ENCODE assay signal across 8 mouse cellular contexts in genomic region chr2:79256001-79256339, GRCm38 (mm10). TPM values are rescaled to one million over a fixed set of nuclear protein-coding genes. Genes with fewer than 3 reads are reported as not detected.
DNase-seq lines count a peak whose midpoint lies in the region; ATAC-seq and TF ChIP-seq lines count a peak whose summit lies in the region.

No protein-coding gene starts in this region.

- H3K79me2 ChIP-seq in heart, adult 2 months (replicated peaks; ENCODE audit: control insufficient read depth, insufficient read depth, low read length): no peaks in the 10 kb centered on the region
- peaks cover 47% of the 10 kb centered on the region for H3K79me2 ChIP-seq in CH12.LX (replicated peaks; ENCODE audit: control insufficient read depth, extremely low read depth, insufficient read depth, poor library complexity, severe bottlenecking)

- intact Hi-C loops in heart, adult 2 months (cut with DNase I): no loop called here
- intact Hi-C loops in heart, postnatal 10 days (cut with DNase I): no loop called here

- no peak for TF ChIP-seq RAD21 in CH12.LX (IDR thresholded peaks at IDR 0.05; ENCODE audit: low read depth, low read length)

- ATAC-seq in forebrain, embryonic 14.5 days: peak; percentile 25; the same call in 1 of the 2 replicates
- ATAC-seq in liver, embryonic 15.5 days (ENCODE audit: insufficient read depth): no peak
- no peak; the same call in 1 of the 2 replicates for ATAC-seq in monocyte, adult 5-6 weeks (replicated peaks; ENCODE audit: insufficient number of reproducible peaks, low FRiP score, low TSS enrichment, poor library complexity, severe bottlenecking)

- dilution Hi-C loops in CH12.LX (cut with MboI; ENCODE audit: extremely low pct_ligation_motif_present, extremely low pct_unique_long_range_greater_than_20kb, low sequenced_read_pairs): no loop called here

- H3K4me2 ChIP-seq in CH12.LX (ENCODE audit: insufficient read depth, low read depth, poor library complexity, severe bottlenecking): no peak overlapping the region
- H3K4me2 ChIP-seq in forebrain, embryonic 14.5 days (ENCODE audit: low read length): peak overlapping the region; percentile 89
- H3K4me2 ChIP-seq in liver, embryonic 15.5 days: peak overlapping the region; percentile 68

- H3K27ac ChIP-seq in heart, adult 2 months: peak overlapping the region; percentile 24
- peak overlapping the region; percentile 97 for H3K27ac ChIP-seq in CH12.LX (ENCODE audit: insufficient read depth, low read depth)
- no peak overlapping the region; the same call in 1 of the 2 replicates for H3K27ac ChIP-seq in forebrain, embryonic 14.5 days (ENCODE audit: low read depth, low read length)
- H3K27ac ChIP-seq in liver, embryonic 15.5 days (replicated peaks): peak overlapping the region; percentile 97

- no peak for TF ChIP-seq POLR2A in heart, adult 2 months (IDR thresholded peaks at IDR 0.05; ENCODE audit: insufficient read depth, low read depth, low read length)
- TF ChIP-seq POLR2A in CH12.LX (IDR thresholded peaks at IDR 0.05; ENCODE audit: low read depth, low read length): no peak

- no peaks in the 10 kb centered on the region for H3K36me3 ChIP-seq in heart, adult 2 months (ENCODE audit: control insufficient read depth, insufficient read depth, low read length)
- peaks cover 0 to 3% of the 10 kb centered on the region in 2 experiments for H3K36me3 ChIP-seq in CH12.LX (replicated peaks in 1 of 2; ENCODE audit: control insufficient read depth in 1 of 2, insufficient read depth in 1 of 2, low read length in 1 of 2)
- no peaks in the 10 kb centered on the region for H3K36me3 ChIP-seq in forebrain, embryonic 14.5 days (ENCODE audit: control insufficient read depth, insufficient read depth, low read length)
- H3K36me3 ChIP-seq in liver, embryonic 15.5 days (replicated peaks): peaks cover 3% of the 10 kb centered on the region; the same call in 1 of the 2 replicates

- DNase-seq in heart, adult 2 months: no peak
- no peak for DNase-seq in heart, postnatal 10 days
- DNase-seq in CH12.LX (ENCODE audit: extremely low read depth): no peak
- DNase-seq in forebrain, embryonic 14.5 days (ENCODE audit: low spot score): no peak
- no peak for DNase-seq in B cell, adult 2 months
- no peak for DNase-seq in cerebellum, postnatal 25 days

- no peak for TF ChIP-seq CTCF in heart, adult 2 months (IDR thresholded peaks at IDR 0.05)
- no peak for TF ChIP-seq CTCF in CH12.LX (conservative IDR thresholded peaks at IDR 0.05 in 1 of 2, IDR thresholded peaks at IDR 0.05 in 1 of 2; ENCODE audit: low read depth in 2 of 2, low read length in 2 of 2)

- no peaks in the 10 kb centered on the region for H3K9me3 ChIP-seq in CH12.LX (replicated peaks; ENCODE audit: low read length)
- no peaks in the 10 kb centered on the region for H3K9me3 ChIP-seq in forebrain, embryonic 14.5 days (replicated peaks; ENCODE audit: control insufficient read depth, low read length)
- H3K9me3 ChIP-seq in liver, embryonic 15.5 days (replicated peaks): no peaks in the 10 kb centered on the region

- 26% methylated on average over 7 of the region's 7 CpGs for WGBS in heart, adult 2 months
- WGBS in forebrain, embryonic 14.5 days: 9% methylated on average over 7 of the region's 7 CpGs
- 3% methylated on average over 7 of the region's 7 CpGs for WGBS in liver, embryonic 15.5 days (ENCODE audit: insufficient replicate concordance)

- no peaks in the 10 kb centered on the region for H3K4me1 ChIP-seq in heart, adult 2 months (ENCODE audit: control insufficient read depth, insufficient read depth, low read length)
- H3K4me1 ChIP-seq in CH12.LX (ENCODE audit: control insufficient read depth in 1 of 2, insufficient read depth in 2 of 2): peaks cover 6 to 44% of the 10 kb centered on the region in 2 experiments
- H3K4me1 ChIP-seq in forebrain, embryonic 14.5 days (ENCODE audit: control insufficient read depth, insufficient read depth, low read length): peaks cover 3% of the 10 kb centered on the region; the same call in 1 of the 2 replicates
- peaks cover 57% of the 10 kb centered on the region for H3K4me1 ChIP-seq in liver, embryonic 15.5 days (replicated peaks)

- H3K4me3 ChIP-seq in heart, adult 2 months: peak overlapping the region; percentile 30
- peak overlapping the region; percentile 73 to 98 (median 88) for H3K4me3 ChIP-seq in CH12.LX (replicated peaks in 1 of 3; ENCODE audit: low read depth in 2 of 3, low read length in 2 of 3, poor library complexity in 1 of 3)
- H3K4me3 ChIP-seq in forebrain, embryonic 14.5 days (ENCODE audit: low read depth, low read length): peak overlapping the region; percentile 43
- peak overlapping the region; percentile 78 for H3K4me3 ChIP-seq in liver, embryonic 15.5 days (replicated peaks)

- no peak for TF ChIP-seq EP300 in heart, adult 2 months (IDR thresholded peaks at IDR 0.05; ENCODE audit: insufficient read depth, low read depth, low read length)
- TF ChIP-seq EP300 in CH12.LX (IDR thresholded peaks at IDR 0.05; ENCODE audit: low read length): no peak

- in situ Hi-C loops in CH12.LX (cut with MboI; ENCODE audit: low pct_ligation_motif_present, low pct_unique_long_range_greater_than_20kb, low sequenced_read_pairs): loop anchor here (5.0 kb wide), 3 partner anchors 119 to 294 kb away; no protein-coding TSS in a partner anchor

- H3K27me3 ChIP-seq in heart, adult 2 months (ENCODE audit: control insufficient read depth, insufficient read depth, low read length): peaks cover 3% of the 10 kb centered on the region; the same call in 1 of the 2 replicates
- H3K27me3 ChIP-seq in CH12.LX (replicated peaks): no peaks in the 10 kb centered on the region
- H3K27me3 ChIP-seq in forebrain, embryonic 14.5 days (replicated peaks; ENCODE audit: control insufficient read depth, insufficient read depth, low read length): 0 out of 2 replicates have a peak, but pooled peaks cover 5% of the 10 kb centered on the region
- H3K27me3 ChIP-seq in liver, embryonic 15.5 days: no peaks in the 10 kb centered on the region

- no peak overlapping the region; the same call in 1 of the 2 replicates for H3K9ac ChIP-seq in heart, adult 2 months (ENCODE audit: low read depth, low read length)
- peak overlapping the region; percentile 93 for H3K9ac ChIP-seq in CH12.LX (ENCODE audit: insufficient read depth, low read depth)
- H3K9ac ChIP-seq in forebrain, embryonic 14.5 days (ENCODE audit: low read length): peak overlapping the region; percentile 61; the same call in 1 of the 2 replicates
- peak overlapping the region; percentile 92 for H3K9ac ChIP-seq in liver, embryonic 15.5 days

TF ChIP-seq in CH12.LX, 34 proteins besides CTCF, POLR2A, EP300 and RAD21:
- TF ChIP-seq CHD2 (IDR thresholded peaks at IDR 0.05; ENCODE audit: low read length) (no peak), MAFK (IDR thresholded peaks at IDR 0.05; ENCODE audit: insufficient replicate concordance, low read length) (no peak), SIN3A (IDR thresholded peaks at IDR 0.05; ENCODE audit: low read length) (no peak)

RNA-seq across cellular contexts. Expression of gene Itga4, which starts 0.7 kb away (rescaled TPM):
- 1 to 10 TPM; 1.7 to 2.7 TPM for total RNA-seq in heart, adult 2 months (2021)
- 1.6 and 1.8 TPM in 2 replicates for polyA plus RNA-seq in heart, adult 2 months (2012; rRNA removed)
- total RNA-seq in heart, postnatal 10 days (2021): 1 to 10 TPM; 2.9 to 3.8 TPM
- total RNA-seq in CH12.LX (2012; rRNA removed): 79.3 and 80.0 TPM in 2 replicates
- total RNA-seq in CH12.LX (2014; rRNA removed): 54.3 and 55.7 TPM in 2 replicates
- polyA plus RNA-seq in CH12.LX (2012; ENCODE audit: insufficient read length, low read depth): 44.7 and 51.2 TPM in 2 replicates
- 2.3 and 2.4 TPM in 2 replicates for polyA plus RNA-seq in forebrain, embryonic 14.5 days (2014; fragmentation: Nextera tagmentation; extraction: Ambion mirVana)
- polyA plus RNA-seq in liver, embryonic 15.5 days (2015; fragmentation: Nextera tagmentation; extraction: Ambion mirVana): 27.7 and 30.8 TPM in 2 replicates
- 524 to 876 TPM (median 534 TPM) in 3 replicates for total RNA-seq in monocyte, adult 5-6 weeks (2017)

Comparison
In these comparisons a context has a peak if more than half of its experiments do, and no peak if none do; other contexts are left out.
1. H3K4me3 ChIP-seq: peak in every context shown above with its lines; median percentile 88 in CH12.LX; 78 in liver, embryonic 15.5 days; 43 in forebrain, embryonic 14.5 days; 30 in heart, adult 2 months.
2. RNA of gene Itga4, which starts 0.7 kb away (total RNA-seq): 524 to 876 TPM in monocyte, adult 5-6 weeks and 54.3 to 80.0 TPM in CH12.LX; 2.9 to 3.8 TPM in heart, postnatal 10 days and 1.7 to 2.7 TPM in heart, adult 2 months; every median in the first group is over 10 times any median in the second.